Mouse (Mus musculus): ENCODE results near the gene Prss23.

GRCm38 (mm10) chr7:89559633-89560032 is 32.6 kb upstream of the Prss23 start:
- no peak for TF ChIP-seq RAD21 (IDR thresholded peaks at IDR 0.05; ENCODE audit: low read depth, low read length)
- no peak for TF ChIP-seq EP300 (IDR thresholded peaks at IDR 0.05; ENCODE audit: low read length)
- no peak for TF ChIP-seq UBTF (IDR thresholded peaks at IDR 0.05; ENCODE audit: low read depth, low read length)
- no peak for TF ChIP-seq BHLHE40 (IDR thresholded peaks at IDR 0.05; ENCODE audit: low read depth, low read length)
- TF ChIP-seq CTCF (conservative IDR thresholded peaks at IDR 0.05 in 1 of 2, IDR thresholded peaks at IDR 0.05 in 1 of 2; ENCODE audit: low read depth in 2 of 2, low read length in 2 of 2): no peak
- no peak for TF ChIP-seq ZMIZ1 (IDR thresholded peaks at IDR 0.05; ENCODE audit: low read depth, low read length)
- no peak for TF ChIP-seq RCOR1 (conservative IDR thresholded peaks at IDR 0.05; ENCODE audit: low read depth, low read length)
